Mouse (Mus musculus) stomach, embryonic 14.5 days (tissue): ENCODE results near the gene Angpt4. TPM values are rescaled to one million over a fixed set of nuclear protein-coding genes. Genes with fewer than 3 reads are reported as not detected.

Source experiments
- ATAC-seq: fragments of 200-750 bp; cut with Nextera tagmentation; 2 replicates; pipeline ENCODE4 v1.8.0; 2017; ENCODE audit warnings: low read depth, moderate TSS enrichment; ENCODE audit not compliant: insufficient number of reproducible peaks, insufficient read depth, low FRiP score
- H3K27ac ChIP-seq: fragments of 300-500 bp; sonication (generic); 2 replicates; pipeline ENCODE4 v1.5.1; 2014; ENCODE audit warnings: mild to moderate bottlenecking, low read length, moderate library complexity, mixed read lengths
- H3K27me3 ChIP-seq: fragments of 300-500 bp; sonication (generic); 2 replicates; pipeline ENCODE4 v1.6.1; 2014; ENCODE audit warnings: low read length, control low read depth, mixed read lengths; ENCODE audit not compliant: control insufficient read depth, insufficient read depth
- H3K36me3 ChIP-seq: fragments of 300-500 bp; sonication (generic); 2 replicates; pipeline ENCODE4 v1.6.1; 2014; ENCODE audit warnings: mild to moderate bottlenecking, control low read depth, low read length, moderate library complexity, mixed read lengths; ENCODE audit not compliant: control insufficient read depth, insufficient read depth
- H3K4me1 ChIP-seq: fragments of 300-500 bp; sonication (generic); 2 replicates; pipeline ENCODE4 v1.6.1; 2014; ENCODE audit warnings: low read length, control low read depth, mixed read lengths; ENCODE audit not compliant: control insufficient read depth, insufficient read depth
- H3K4me2 ChIP-seq: fragments of 300-500 bp; sonication (generic); replicated peaks from 2 replicates; pipeline ENCODE4 v1.6.1; 2014; ENCODE audit warnings: low read depth, low read length, control low read depth
- H3K4me3 ChIP-seq: fragments of 300-500 bp; sonication (generic); 2 replicates; pipeline ENCODE4 v1.5.1; 2014; ENCODE audit warnings: low read depth, low read length, control low read depth
- H3K9ac ChIP-seq: fragments of 300-500 bp; sonication (generic); replicated peaks from 2 replicates; pipeline ENCODE4 v1.6.1; 2014; ENCODE audit warnings: low read depth, mild to moderate bottlenecking, control low read depth, low read length, moderate library complexity, mixed read lengths
- H3K9me3 ChIP-seq: fragments of 300-500 bp; sonication (generic); 2 replicates; pipeline ENCODE4 v1.6.1; 2016; ENCODE audit warnings: low read depth, low read length, control low read depth; ENCODE audit not compliant: control insufficient read depth
- WGBS: fragments of 180-500 bp; shearing (Covaris S2); extraction: QIAGEN DNeasy Blood & Tissue Kit; methylation state at CpG from one replicate; pipeline ENCODE4 v1.1.7; 2014; 5-methylcytosine and 5-hydroxymethylcytosine counted together
- polyA plus RNA-seq: library from polyadenylated mRNA; unstranded; fragments of >200 nt; fragmentation: Nextera tagmentation; extraction: Ambion mirVana; gene quantifications from 2 replicates; pipeline ENCODE4 v1.2.1, GENCODE M21; 2014

The Angpt4 gene
- polyA plus RNA-seq, 1 experiment from 2014 or later = 0.58 TPM

DNA sequence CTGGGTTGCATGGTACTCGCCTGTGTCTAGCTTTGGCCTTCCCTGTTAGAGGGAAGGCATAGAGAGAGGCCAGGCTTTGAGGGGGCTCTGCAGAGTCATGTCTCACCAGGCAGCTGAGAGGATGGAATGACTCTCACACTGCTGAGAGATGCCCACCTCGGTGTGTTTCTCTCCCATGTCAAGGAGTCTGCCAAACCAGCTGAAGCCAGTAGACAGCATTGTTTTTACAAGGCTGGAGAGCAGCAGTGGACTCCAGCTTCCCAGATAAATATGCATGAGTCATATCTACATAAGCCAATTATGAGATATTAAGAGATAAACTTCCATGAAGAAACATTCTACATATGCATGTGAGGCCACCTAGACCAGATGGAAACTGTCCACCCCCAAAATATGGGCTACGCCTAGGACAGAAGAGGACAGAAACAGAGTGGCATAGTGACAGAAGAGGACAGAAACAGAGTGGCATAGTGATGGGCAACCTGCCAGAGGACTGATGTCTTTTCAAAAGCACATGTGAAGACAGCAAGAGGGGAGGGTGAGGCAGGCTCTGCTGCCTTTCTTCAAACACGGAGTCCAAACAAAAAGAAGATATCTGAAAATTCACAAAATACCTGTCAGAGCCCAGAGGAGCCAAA is 45.6 kb downstream of the Angpt4 start:
- H3K36me3 ChIP-seq = no peaks in the 10 kb centered on the region
- peaks cover 4% of the 10 kb centered on the region; the same call in 1 of the 2 replicates for H3K4me1 ChIP-seq
- ATAC-seq = no peak
- no peak overlapping the region for H3K27ac ChIP-seq
- H3K4me3 ChIP-seq = no peak overlapping the region
- no peak overlapping the region for H3K9ac ChIP-seq
- 75% methylated on average over 4 of the region's 4 CpGs for WGBS
- H3K9me3 ChIP-seq = no peaks in the 10 kb centered on the region
- H3K4me2 ChIP-seq = no peak overlapping the region
- no peaks in the 10 kb centered on the region for H3K27me3 ChIP-seq

- no peaks in the 10 kb centered on the region for H3K9me3 ChIP-seq
- no peak overlapping the region for H3K9ac ChIP-seq
- H3K36me3 ChIP-seq = no peaks in the 10 kb centered on the region
- no peak overlapping the region for H3K4me3 ChIP-seq
- H3K27ac ChIP-seq = no peak overlapping the region
- H3K27me3 ChIP-seq = no peaks in the 10 kb centered on the region
- H3K4me1 ChIP-seq = peaks cover 21% of the 10 kb centered on the region
- 23% methylated on average over 5 of the region's 5 CpGs for WGBS
- ATAC-seq = no peak
- no peak overlapping the region for H3K4me2 ChIP-seq
These were observed 48.3 kb downstream of the Angpt4 start for GRCm38 (mm10) chr2:151959274-151959673.

GRCm38 (mm10) chr2:151961284-151962196 is 50.5 kb downstream of the Angpt4 start:
- Histone ChIP-seq H3K27me3 (no peaks in the 10 kb centered on the region), H3K36me3 (no peaks in the 10 kb centered on the region), H3K4me1 (peaks cover 23% of the 10 kb centered on the region), H3K4me2 (no peak overlapping the region), H3K4me3 (no peak overlapping the region), H3K27ac (no peak overlapping the region), H3K9ac (no peak overlapping the region), H3K9me3 (no peaks in the 10 kb centered on the region)
- WGBS = 44% methylated on average over 9 of the region's 9 CpGs
- no peak for ATAC-seq

DNA sequence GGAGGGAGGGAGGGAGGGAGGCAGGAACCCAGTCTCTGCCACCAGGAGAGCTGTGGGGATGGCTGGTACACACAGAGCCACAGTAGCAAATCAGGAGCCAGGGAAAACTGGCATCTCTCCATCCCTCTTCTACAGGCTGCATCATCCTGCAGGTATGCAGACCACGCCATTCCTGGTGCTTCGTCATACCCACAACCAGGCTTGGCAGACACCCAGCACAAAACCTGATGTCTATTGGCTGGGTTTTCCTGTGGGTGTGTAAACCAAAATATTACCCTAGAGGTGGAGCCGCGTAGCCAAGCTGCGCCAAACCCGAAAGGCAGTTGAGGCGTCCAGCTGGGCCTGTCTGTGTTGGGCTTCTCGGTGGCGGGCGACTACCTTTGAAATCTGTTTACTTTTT is 51.5 kb downstream of the Angpt4 start:
- no peak overlapping the region for H3K9ac ChIP-seq
- H3K4me2 ChIP-seq = no peak overlapping the region
- H3K36me3 ChIP-seq = no peaks in the 10 kb centered on the region
- no peaks in the 10 kb centered on the region for H3K9me3 ChIP-seq
- ATAC-seq = peak; percentile 47
- no peak overlapping the region for H3K4me3 ChIP-seq
- H3K27ac ChIP-seq = no peak overlapping the region
- H3K27me3 ChIP-seq = no peaks in the 10 kb centered on the region
- H3K4me1 ChIP-seq = peaks cover 27% of the 10 kb centered on the region
- WGBS = 44% methylated on average over 10 of the region's 10 CpGs

DNA sequence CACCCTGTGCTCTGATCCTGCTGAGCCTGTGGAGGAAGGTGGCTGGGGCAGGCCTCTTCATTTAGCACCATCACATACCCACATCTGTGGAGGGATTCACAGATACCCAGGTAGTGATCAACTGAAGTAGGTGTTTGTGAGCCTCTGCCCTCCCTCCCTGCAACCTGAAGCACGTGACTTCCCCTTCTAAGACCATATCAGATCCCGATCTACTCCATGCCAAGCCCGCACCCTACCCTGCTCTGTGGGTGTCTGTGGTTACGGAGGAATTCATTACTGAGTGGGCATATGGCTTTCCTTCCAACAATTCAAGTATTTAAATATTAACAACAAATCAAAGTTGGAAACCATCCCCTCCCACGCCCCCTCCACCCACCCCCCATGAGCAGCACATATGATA is 52.3 kb downstream of the Angpt4 start:
- no peaks in the 10 kb centered on the region for H3K9me3 ChIP-seq
- no peak for ATAC-seq
- no peak overlapping the region; the same call in 1 of the 2 replicates for H3K27ac ChIP-seq
- H3K36me3 ChIP-seq = no peaks in the 10 kb centered on the region
- H3K4me3 ChIP-seq = no peak overlapping the region
- H3K9ac ChIP-seq = no peak overlapping the region
- no peak overlapping the region for H3K4me2 ChIP-seq
- peaks cover 30% of the 10 kb centered on the region for H3K4me1 ChIP-seq
- 82% methylated on average over 5 of the region's 5 CpGs for WGBS
- H3K27me3 ChIP-seq = no peaks in the 10 kb centered on the region

GRCm38 (mm10) chr2:151964052-151964451 is 53.0 kb downstream of the Angpt4 start:
- Histone ChIP-seq H3K27ac (no peak overlapping the region), H3K36me3 (peaks cover 5% of the 10 kb centered on the region), H3K9ac (no peak overlapping the region), H3K4me2 (no peak overlapping the region), H3K4me3 (no peak overlapping the region), H3K4me1 (peaks cover 30% of the 10 kb centered on the region), H3K27me3 (no peaks in the 10 kb centered on the region), H3K9me3 (no peaks in the 10 kb centered on the region)
- ATAC-seq = no peak
- WGBS = 10% methylated on average over 9 of the region's 9 CpGs

DNA sequence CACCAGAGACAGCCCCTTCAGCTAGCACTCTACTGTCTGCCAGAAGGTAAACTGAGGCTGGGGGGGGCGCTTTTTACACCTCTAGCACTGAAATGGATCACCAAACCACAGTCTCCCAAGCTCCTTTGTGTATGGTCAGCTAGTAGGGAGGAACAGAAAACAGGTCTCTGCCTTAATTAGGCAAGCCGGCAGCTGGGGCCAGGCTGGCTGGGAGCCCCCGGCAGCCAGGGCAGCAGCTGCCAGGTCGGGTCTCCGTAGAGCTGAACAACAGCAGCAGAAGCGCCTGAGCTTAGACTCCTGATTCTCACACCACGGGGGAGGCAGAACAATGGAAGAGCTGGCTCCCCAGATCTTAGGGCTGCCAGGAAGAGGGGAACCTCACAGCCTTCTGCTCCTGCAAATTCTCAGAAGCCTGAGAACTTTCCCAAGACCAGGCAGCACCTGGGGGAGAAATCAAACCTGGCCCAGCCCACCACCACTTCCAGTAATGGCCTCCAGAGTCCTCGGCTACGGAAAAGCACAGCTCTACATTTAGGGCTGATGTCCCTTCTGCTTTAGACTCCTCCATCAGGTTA is 56.3 kb downstream of the Angpt4 start:
- no peak overlapping the region for H3K4me2 ChIP-seq
- no peaks in the 10 kb centered on the region for H3K27me3 ChIP-seq
- WGBS = 41% methylated on average over 9 of the region's 9 CpGs
- no peak overlapping the region for H3K27ac ChIP-seq
- H3K36me3 ChIP-seq = peaks cover 17% of the 10 kb centered on the region
- H3K4me3 ChIP-seq = no peak overlapping the region
- ATAC-seq = no peak
- H3K9me3 ChIP-seq = no peaks in the 10 kb centered on the region
- H3K9ac ChIP-seq = no peak overlapping the region
- H3K4me1 ChIP-seq = peaks cover 38% of the 10 kb centered on the region

GRCm38 (mm10) chr2:151967792-151968191 is 56.8 kb downstream of the Angpt4 start:
- peaks cover 17% of the 10 kb centered on the region for H3K36me3 ChIP-seq
- H3K27me3 ChIP-seq = no peaks in the 10 kb centered on the region
- H3K27ac ChIP-seq = no peak overlapping the region
- H3K9me3 ChIP-seq = no peaks in the 10 kb centered on the region
- no peak overlapping the region for H3K9ac ChIP-seq
- H3K4me1 ChIP-seq = peaks cover 36% of the 10 kb centered on the region
- H3K4me2 ChIP-seq = no peak overlapping the region
- ATAC-seq = no peak
- no peak overlapping the region for H3K4me3 ChIP-seq
- 80% methylated on average over 2 of the region's 2 CpGs for WGBS
